Mouse (Mus musculus) brain, embryonic 14.5 days (tissue): ENCODE results near the gene Bicdl1. TPM values are rescaled to one million over a fixed set of nuclear protein-coding genes. Genes with fewer than 3 reads are reported as not detected.

ENCODE experiments used
- DNase-seq: peaks from one replicate; pipeline ENCODE4 v3.0.0-alpha.2; 2011; ENCODE audit warnings: low read depth
- CTCF ChIP-seq: fragments of 200-500 bp; IDR thresholded peaks from 2 replicates; pipeline ENCODE4 v1.5.1; 2012; ENCODE audit warnings: inconsistent platforms, mild to moderate bottlenecking, moderate library complexity, borderline replicate concordance; ENCODE audit not compliant: insufficient read depth, insufficient read length; ENCODE audit errors: extremely low read depth
- POLR2A ChIP-seq: fragments of 200-500 bp; IDR thresholded peaks from 2 replicates; pipeline ENCODE4 v1.6.1; 2012; ENCODE audit warnings: mild to moderate bottlenecking, inconsistent platforms, borderline replicate concordance; ENCODE audit not compliant: poor library complexity, insufficient read depth, insufficient read length, severe bottlenecking; ENCODE audit errors: extremely low read depth
- polyA plus RNA-seq: library from polyadenylated mRNA; depleted of rRNA; stranded (reverse); fragments of >200 nt; gene quantifications from 2 replicates; pipeline ENCODE4 v1.2.3, GENCODE M21; 2012; rRNA removed

Gene Bicdl1
- polyA plus RNA-seq, 1 experiment: 168 TPM

GRCm38 (mm10) chr5:115603561-115603960 is 127.9 kb downstream of the Bicdl1 start:
- no peak for TF ChIP-seq POLR2A
- TF ChIP-seq CTCF: no peak
- DNase-seq: no peak

Other genes starting within 250 kb of the Bicdl1 start
- 57.3 and 89.4 TPM in 2 replicates for gene Sirt4, start 246.9 kb downstream of the Bicdl1 start, polyA plus RNA-seq
- 46.9 and 49.7 TPM in 2 replicates for gene Pxn, start 224.9 kb downstream of the Bicdl1 start, polyA plus RNA-seq
- 2,254 and 2,521 TPM in 2 replicates for gene Rplp0, start 172.2 kb downstream of the Bicdl1 start, polyA plus RNA-seq
- 43.0 and 68.7 TPM in 2 replicates for gene Gcn1l1, start 166.4 kb downstream of the Bicdl1 start, polyA plus RNA-seq
- 96.7 and 102 TPM in 2 replicates for gene Rab35, start 99.7 kb downstream of the Bicdl1 start, polyA plus RNA-seq
- 8.9 and 12.7 TPM in 2 replicates for gene Cit, start 113.7 kb upstream of the Bicdl1 start, polyA plus RNA-seq